Mouse (Mus musculus) thymus, postnatal 10 days (tissue): Measurements from ENCODE around the gene Smtnl2.
"Not testable (repeated sequence)": the region's sequence is repeated elsewhere in the genome, so short reads cannot be mapped to it uniquely, and the experiment has no call there.

Source experiments
- DNase-seq, 2 experiments: peaks; one replicate each; pipeline ENCODE4 v3.0.0; 2021; ENCODE audit warnings: low spot score in 2 of 2

The Smtnl2 gene

GRCm38 (mm10) chr11:72361385-72362346, 49.8 kb downstream of the Smtnl2 start:
- peak; percentile 7 to 36 for DNase-seq

DNA sequence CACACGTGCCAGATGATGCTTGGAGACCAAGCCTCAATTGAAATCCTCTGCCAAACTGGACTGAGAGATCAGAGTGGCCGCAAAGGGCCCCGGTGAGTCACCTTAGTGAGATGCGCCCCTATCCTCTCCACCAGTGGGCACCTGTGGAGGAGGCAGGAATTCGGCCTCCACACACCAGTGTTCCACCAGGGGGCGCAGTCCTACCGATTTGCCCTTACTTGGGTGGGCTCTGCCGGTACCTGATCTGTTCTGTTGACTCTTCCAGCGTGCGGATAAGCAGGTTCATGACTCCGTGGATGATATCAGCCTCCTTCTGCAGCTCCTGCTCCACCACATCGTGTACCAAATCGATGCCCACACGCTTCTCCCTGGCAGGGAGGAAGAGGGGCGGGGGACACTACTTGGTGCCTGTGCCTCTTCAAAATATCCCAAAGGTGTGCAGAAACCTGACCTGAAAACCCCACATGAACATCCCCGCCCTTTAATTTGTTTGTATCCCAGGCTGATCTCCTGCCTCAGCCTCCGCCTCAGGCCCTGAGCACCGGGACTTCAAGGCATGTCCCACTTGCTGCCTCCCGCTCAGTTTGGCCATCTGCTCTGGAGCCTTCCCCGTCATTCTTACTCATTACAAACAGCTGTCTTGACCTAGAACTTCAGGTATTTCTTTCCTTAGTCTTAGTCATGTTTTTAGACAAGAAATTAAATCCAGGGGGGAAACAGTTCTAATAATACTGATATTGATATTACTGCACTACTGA, 56.4 kb downstream of the Smtnl2 start:
- DNase-seq, result peak; percentile 38 to 83

DNA sequence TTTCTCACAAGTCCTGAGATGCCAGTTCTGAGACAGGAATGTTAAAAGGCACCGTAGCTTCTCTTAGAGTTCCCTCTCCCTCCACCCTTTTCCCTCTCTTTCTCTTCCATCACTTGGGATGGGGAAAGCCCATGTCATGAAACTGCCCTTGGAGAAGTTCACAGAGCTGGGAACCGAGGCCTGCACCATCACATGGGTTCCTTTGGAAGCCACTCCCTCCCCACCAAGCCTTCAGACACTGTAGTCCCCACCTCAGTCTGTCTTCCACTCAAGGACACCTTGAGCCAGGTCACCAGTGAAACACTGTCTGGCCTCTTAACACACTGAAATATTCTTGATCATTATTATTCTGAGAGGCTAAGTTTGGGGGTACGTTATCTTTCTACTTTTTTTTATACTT, 58.3 kb downstream of the Smtnl2 start:
- DNase-seq, result no peak

DNA sequence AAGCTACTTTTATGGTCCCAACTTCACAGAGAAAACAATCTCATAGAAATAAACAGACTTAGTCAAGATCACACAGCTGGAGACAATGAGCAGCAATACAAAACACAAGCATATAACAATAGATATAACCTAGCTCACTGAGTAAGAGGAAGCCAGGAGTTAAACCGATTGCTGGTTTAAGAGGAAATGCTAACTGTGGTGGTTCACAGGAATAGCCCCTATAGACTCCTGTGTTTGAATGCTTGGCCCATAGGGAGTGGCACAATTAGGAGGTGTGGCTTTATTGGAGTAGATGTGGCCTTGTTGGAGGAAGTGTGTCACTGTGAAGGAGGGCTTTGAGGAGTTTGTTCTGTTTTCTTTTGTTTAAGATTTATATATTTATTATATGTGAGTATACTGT, 59.2 kb downstream of the Smtnl2 start:
- no peak for DNase-seq

GRCm38 (mm10) chr11:72349652-72350051, 61.9 kb downstream of the Smtnl2 start:
- no peak for DNase-seq

- DNase-seq, result no peak
Observed at GRCm38 (mm10) chr11:72349016-72349415, 62.5 kb downstream of the Smtnl2 start.

GRCm38 (mm10) chr11:72348563-72348962, 63.0 kb downstream of the Smtnl2 start:
- no peak for DNase-seq

- DNase-seq, result no peak
Observed at GRCm38 (mm10) chr11:72344486-72344885, 67.0 kb downstream of the Smtnl2 start.

- DNase-seq, result peak in 1 of 2 experiments; percentile 56
Observed at GRCm38 (mm10) chr11:72343904-72344303, 67.6 kb downstream of the Smtnl2 start.

GRCm38 (mm10) chr11:72343238-72343625, 68.3 kb downstream of the Smtnl2 start:
- not testable (repeated sequence) for DNase-seq

GRCm38 (mm10) chr11:72342549-72343237, 68.8 kb downstream of the Smtnl2 start:
- peak in 1 of 2 experiments; percentile 32 for DNase-seq

DNA sequence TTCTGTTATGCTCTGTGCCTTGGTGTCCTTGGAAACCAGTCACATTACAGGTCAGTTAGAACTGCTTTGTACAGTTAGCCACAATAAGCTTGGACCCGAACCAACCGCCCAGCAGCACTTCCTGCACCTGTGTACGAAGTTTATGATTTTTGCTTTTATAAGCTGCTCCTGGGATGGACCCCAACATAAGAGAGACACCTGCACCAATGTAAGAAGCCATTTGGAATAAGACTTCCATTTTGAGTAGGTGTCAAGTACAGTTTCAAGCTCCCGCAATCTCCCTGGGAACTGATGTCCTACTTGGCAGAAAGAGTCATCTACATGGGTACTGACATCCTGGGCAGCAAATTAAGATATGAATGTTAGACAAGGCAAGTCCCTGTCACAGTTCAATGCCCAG, 71.8 kb downstream of the Smtnl2 start:
- DNase-seq, result no peak
